Mouse (Mus musculus) WW6 (cell line): ENCODE data around the gene Fh1.

Experiments
- DNase-seq: peaks from one replicate; pipeline ENCODE4 v3.0.0-alpha.2; 2013; ENCODE audit warnings: low read depth, low spot score

The Fh1 gene

DNA sequence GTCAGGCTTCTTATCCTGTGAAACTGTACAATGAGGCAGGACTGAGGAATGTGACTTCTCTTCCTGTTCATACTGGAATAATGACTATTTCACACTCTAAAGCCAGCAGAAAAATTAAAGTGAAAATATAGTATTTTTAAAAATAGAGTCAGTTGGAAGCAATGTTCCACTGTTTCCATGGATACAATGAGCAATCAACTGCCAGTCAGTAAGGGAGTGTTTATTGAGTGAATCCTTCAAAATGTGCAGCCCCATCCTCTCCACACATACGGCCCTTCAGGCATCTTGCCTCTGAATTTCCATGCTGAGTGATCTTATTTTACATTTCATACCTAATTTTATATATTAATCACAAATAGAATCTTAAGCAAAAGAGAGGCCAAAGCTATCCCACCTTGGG, 74.8 kb downstream of the Fh1 start:
- DNase-seq, result no peak
